Comparison of ENCODE assay signal across 7 mouse cellular contexts in genomic region chr5:119626662-119627061, GRCm38 (mm10). TPM values are rescaled to one million over a fixed set of nuclear protein-coding genes. Genes with fewer than 3 reads are reported as not detected.
DNase-seq lines count a peak whose midpoint lies in the region; ATAC-seq and TF ChIP-seq lines count a peak whose summit lies in the region.

No protein-coding gene starts in this region.

- WGBS in embryonic facial prominence, embryonic 12.5 days = 3% methylated on average over 22 of the region's 22 CpGs
- 1% methylated on average over 22 of the region's 22 CpGs for WGBS in hindbrain, embryonic 10.5 days
- 1% methylated on average over 22 of the region's 22 CpGs for WGBS in midbrain, embryonic 13.5 days

- ATAC-seq in embryonic facial prominence, embryonic 12.5 days (ENCODE audit: insufficient number of reproducible peaks, insufficient read depth, low FRiP score, low TSS enrichment) = no peak
- ATAC-seq in midbrain, embryonic 13.5 days = no peak
- no peak for ATAC-seq in megakaryocyte-erythroid progenitor cell, adult 5-6 weeks (replicated peaks; ENCODE audit: low FRiP score, low TSS enrichment, poor library complexity, severe bottlenecking)

- peak overlapping the region; percentile 44 for H3K4me2 ChIP-seq in embryonic facial prominence, embryonic 12.5 days (replicated peaks)
- peak overlapping the region; percentile 44 for H3K4me2 ChIP-seq in midbrain, embryonic 13.5 days (replicated peaks)

- DNase-seq in layer of hippocampus, adult 2 months (ENCODE audit: low spot score in 2 of 2) = no peak
- no peak for DNase-seq in layer of hippocampus, postnatal 25 days (ENCODE audit: extremely low spot score in 1 of 2, low spot score in 1 of 2)
- peak; percentile 35 for DNase-seq in hindbrain, embryonic 10.5 days (ENCODE audit: low spot score)
- DNase-seq in cerebellum, adult 11 months = no peak

- H3K4me3 ChIP-seq in layer of hippocampus, adult 2 months = peak overlapping the region; percentile 9; the same call in 1 of the 2 replicates
- H3K4me3 ChIP-seq in embryonic facial prominence, embryonic 12.5 days = peak overlapping the region; percentile 13; the same call in 1 of the 2 replicates
- H3K4me3 ChIP-seq in hindbrain, embryonic 10.5 days = peak overlapping the region; percentile 40
- H3K4me3 ChIP-seq in midbrain, embryonic 13.5 days (replicated peaks) = peak overlapping the region; percentile 14; the same call in 1 of the 2 replicates

- H3K9me3 ChIP-seq in embryonic facial prominence, embryonic 12.5 days = no peaks in the 10 kb centered on the region
- H3K9me3 ChIP-seq in hindbrain, embryonic 10.5 days = no peaks in the 10 kb centered on the region
- H3K9me3 ChIP-seq in midbrain, embryonic 13.5 days = no peaks in the 10 kb centered on the region

- peak; percentile 35 for TF ChIP-seq CTCF in layer of hippocampus, adult 2 months (conservative IDR thresholded peaks at IDR 0.05)

- H3K27me3 ChIP-seq in embryonic facial prominence, embryonic 12.5 days = peaks cover 39% of the 10 kb centered on the region
- H3K27me3 ChIP-seq in hindbrain, embryonic 10.5 days (ENCODE audit: insufficient read depth, poor library complexity, severe bottlenecking) = peaks cover 99% of the 10 kb centered on the region
- peaks cover 68% of the 10 kb centered on the region for H3K27me3 ChIP-seq in midbrain, embryonic 13.5 days

- H3K9ac ChIP-seq in embryonic facial prominence, embryonic 12.5 days = peak overlapping the region; percentile 10; the same call in 1 of the 2 replicates
- 0 out of 2 replicates have a peak overlapping the region, but pooled peaks have one; percentile 12 for H3K9ac ChIP-seq in midbrain, embryonic 13.5 days (replicated peaks)

- H3K27ac ChIP-seq in layer of hippocampus, adult 2 months = no peak overlapping the region
- H3K27ac ChIP-seq in embryonic facial prominence, embryonic 12.5 days = 0 out of 2 replicates have a peak overlapping the region, but pooled peaks have one; percentile 72
- no peak overlapping the region for H3K27ac ChIP-seq in hindbrain, embryonic 10.5 days
- no peak overlapping the region for H3K27ac ChIP-seq in midbrain, embryonic 13.5 days

- H3K4me1 ChIP-seq in embryonic facial prominence, embryonic 12.5 days = peaks cover 44% of the 10 kb centered on the region
- peaks cover 39% of the 10 kb centered on the region for H3K4me1 ChIP-seq in hindbrain, embryonic 10.5 days (replicated peaks)
- H3K4me1 ChIP-seq in midbrain, embryonic 13.5 days (replicated peaks) = peaks cover 17% of the 10 kb centered on the region

- H3K36me3 ChIP-seq in embryonic facial prominence, embryonic 12.5 days = no peaks in the 10 kb centered on the region
- H3K36me3 ChIP-seq in hindbrain, embryonic 10.5 days = no peaks in the 10 kb centered on the region
- H3K36me3 ChIP-seq in midbrain, embryonic 13.5 days = no peaks in the 10 kb centered on the region

RNA-seq across cellular contexts. Expression of gene Tbx3, which starts 43.8 kb away (rescaled TPM):
- total RNA-seq in layer of hippocampus, adult 2 months (2021) = 1 to 10 TPM; 3.5 to 3.6 TPM
- 1 to 10 TPM; 2.9 to 3.1 TPM for total RNA-seq in layer of hippocampus, postnatal 25 days (2021)
- 59.5 and 65.3 TPM in 2 replicates for polyA plus RNA-seq in embryonic facial prominence, embryonic 12.5 days (2016; fragmentation: Nextera tagmentation; extraction: Ambion mirVana)
- polyA plus RNA-seq in hindbrain, embryonic 10.5 days (2016; fragmentation: Nextera tagmentation; extraction: Ambion mirVana) = 5.8 and 13.0 TPM in 2 replicates
- 1.6 and 2.3 TPM in 2 replicates for polyA plus RNA-seq in midbrain, embryonic 13.5 days (2015; fragmentation: Nextera tagmentation; extraction: Ambion mirVana)
- total RNA-seq in megakaryocyte-erythroid progenitor cell, adult 5-6 weeks (2014; fragmentation: Nextera tagmentation) = not detected in 2 replicates
- total RNA-seq in megakaryocyte-erythroid progenitor cell, adult 5-6 weeks (2017) = not detected in 2 replicates
